Mouse (Mus musculus) adrenal gland, postnatal 14 days (tissue): ENCODE results near the gene Nip7. TPM values are rescaled to one million over a fixed set of nuclear protein-coding genes. Genes with fewer than 3 reads are reported as not detected.
"Not testable (repeated sequence)": the region's sequence is repeated elsewhere in the genome, so short reads cannot be mapped to it uniquely, and the experiment has no call there.

ENCODE experiments used
- DNase-seq: peaks from one replicate; pipeline ENCODE4 v3.0.0; 2021; ENCODE audit warnings: mixed read lengths
- microRNA-seq, 2 experiments: library from miRNA; unstranded; fragments of <30 nt; microRNA quantifications; one replicate each; pipeline ENCODE4 v1.2.0; 2021
- total RNA-seq: library from RNA; stranded (reverse); gene quantifications from 2 replicates; pipeline ENCODE4 v1.2.3, GENCODE M21; 2021

Gene Nip7
- total RNA-seq, 1 experiment from 2014 or later = 40.1 TPM

GRCm38 (mm10) chr8:107065511-107066496 lies 9.1 kb downstream of the Nip7 start, which contains the start of gene Tmed6:
Gene Tmed6, minus strand, starts transcription at chr8:107065644.
- peak; percentile 63 for DNase-seq

DNA sequence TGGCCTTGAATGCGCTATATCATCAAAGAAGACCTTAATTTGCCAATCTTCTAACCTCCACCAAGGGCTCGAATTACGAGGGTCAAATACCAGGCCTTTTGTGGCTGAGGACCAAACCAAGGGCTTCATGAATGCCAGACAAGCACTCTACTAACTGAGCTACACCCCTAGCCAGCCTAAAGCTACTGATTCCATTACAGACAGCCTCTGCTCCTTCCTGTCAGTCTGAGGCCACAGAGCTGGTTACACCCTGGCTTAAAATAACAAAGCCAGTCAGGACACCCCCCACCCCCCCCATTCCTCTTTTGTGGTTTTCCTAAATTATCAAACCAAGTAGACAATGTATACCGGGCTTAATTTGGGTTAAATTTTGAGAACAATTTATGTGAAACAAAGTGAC lies 17.0 kb downstream of the Nip7 start:
- DNase-seq = no peak

DNA sequence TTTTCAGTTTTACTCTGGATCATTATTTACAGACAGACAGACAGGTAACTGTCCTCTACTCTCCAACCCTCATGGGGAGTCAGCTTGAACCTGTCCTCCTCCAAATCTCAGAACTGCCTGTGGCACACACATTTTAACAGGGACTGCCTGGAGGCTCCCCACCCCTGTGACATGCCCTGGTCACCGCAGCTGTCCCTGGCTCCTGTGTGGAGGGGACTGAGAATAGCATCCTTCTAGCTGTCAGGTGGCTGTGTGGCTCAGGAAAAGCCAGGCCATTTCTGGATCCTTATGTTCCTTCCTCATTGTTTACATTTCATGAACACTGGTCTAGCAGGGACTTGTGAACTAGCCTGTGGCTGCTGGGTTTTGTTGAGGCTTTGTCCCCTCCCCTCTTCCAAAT lies 17.5 kb downstream of the Nip7 start:
- DNase-seq = no peak

- peak; percentile 54 for DNase-seq
Measured at GRCm38 (mm10) chr8:107076239-107076888, 19.7 kb downstream of the Nip7 start.

DNA sequence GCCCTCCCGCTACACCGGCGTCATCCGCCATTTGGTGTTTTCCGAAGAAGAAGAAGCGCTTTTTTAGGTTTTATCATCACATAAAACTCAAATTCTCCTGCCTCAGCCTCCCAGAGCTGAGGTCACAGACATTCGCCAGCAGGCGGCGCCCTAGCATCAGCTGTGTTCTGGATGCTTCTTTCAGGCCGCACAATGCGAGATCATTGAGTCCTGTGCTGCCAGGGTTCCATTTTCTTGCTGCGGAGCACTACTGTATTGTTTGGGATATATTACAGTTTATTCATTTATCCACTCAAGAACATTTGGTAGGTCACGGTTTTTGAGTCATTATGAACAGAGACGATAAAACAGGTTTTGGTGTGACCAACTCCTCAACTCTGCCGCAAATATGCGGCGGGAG lies 28.7 kb downstream of the Nip7 start:
- DNase-seq = peak; percentile 25

- DNase-seq = no peak
Measured at GRCm38 (mm10) chr8:107086018-107086417, 29.3 kb downstream of the Nip7 start.

DNA sequence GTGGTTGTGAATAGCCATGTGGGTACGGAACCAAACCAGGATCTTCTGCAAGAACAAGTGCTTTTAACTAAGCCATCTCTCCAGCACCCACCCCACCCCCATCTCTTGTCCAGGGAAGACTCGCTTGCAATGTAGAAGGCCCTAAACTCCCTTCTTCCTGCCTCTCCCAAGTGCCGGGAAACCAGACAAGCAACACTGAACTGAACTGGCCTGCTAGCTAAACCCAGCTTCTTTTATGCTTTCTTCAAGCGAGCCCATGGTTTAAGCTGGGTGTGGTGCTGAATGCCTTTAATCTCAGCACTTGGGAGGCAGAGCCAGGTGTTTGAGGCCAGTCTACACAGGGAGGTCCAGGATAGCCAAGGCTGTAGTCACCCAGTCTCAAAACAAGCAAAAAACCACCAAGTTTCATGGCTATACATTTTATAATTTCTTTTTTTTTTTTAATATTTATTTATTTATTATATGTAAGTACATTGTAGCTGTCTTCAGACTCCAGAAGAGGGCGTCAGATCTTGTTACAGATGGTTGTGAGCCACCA lies 31.9 kb downstream of the Nip7 start:
- DNase-seq = no peak

GRCm38 (mm10) chr8:107090531-107090930 lies 33.9 kb downstream of the Nip7 start:
- no peak for DNase-seq

GRCm38 (mm10) chr8:107095717-107096365 lies 39.2 kb downstream of the Nip7 start:
- no peak for DNase-seq

GRCm38 (mm10) chr8:107096366-107097036 lies 39.8 kb downstream of the Nip7 start, which contains the start of gene Terf2:
Gene Terf2, minus strand, starts transcription at chr8:107096547.
- peak; percentile 98 for DNase-seq

GRCm38 (mm10) chr8:107100635-107101034 lies 44.0 kb downstream of the Nip7 start:
- DNase-seq = no peak

DNA sequence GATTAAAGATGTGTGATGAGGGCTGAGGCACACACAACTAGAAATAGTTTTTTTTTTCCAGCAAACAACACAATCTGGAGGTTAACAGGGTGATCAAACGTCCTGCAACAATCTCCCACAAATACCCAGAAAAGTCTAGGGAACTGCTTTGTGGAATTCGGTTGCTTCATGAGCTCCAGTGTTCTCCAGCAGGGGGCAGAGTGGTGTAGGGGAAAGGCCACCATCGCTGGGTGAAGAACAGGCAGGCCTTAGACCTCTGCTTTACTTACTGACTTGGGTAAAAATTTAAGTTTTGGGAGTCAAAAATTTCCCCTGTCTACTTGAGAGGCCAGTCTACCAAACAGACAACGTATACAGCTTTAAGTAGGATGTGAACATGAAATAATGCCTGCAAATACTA lies 47.9 kb downstream of the Nip7 start:
- DNase-seq = peak; percentile 92

DNA sequence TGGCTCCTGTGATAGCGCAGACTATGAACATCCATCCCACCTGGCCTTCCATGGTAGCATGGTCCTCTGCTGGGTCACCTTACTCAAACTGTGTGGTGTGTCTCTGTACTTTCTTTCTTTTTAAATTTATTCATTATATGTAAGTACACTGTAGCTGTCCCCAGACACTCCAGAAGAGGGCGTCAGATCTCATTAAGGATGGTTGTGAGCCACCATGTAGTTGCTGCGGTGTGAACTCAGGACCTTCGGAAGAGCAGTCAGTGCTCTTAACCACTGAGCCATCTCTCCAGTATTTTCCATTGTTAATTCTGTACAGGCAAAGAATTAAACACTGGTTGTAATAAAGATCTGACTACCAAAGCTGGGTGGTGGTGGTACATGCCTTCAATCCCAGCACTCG lies 51.4 kb downstream of the Nip7 start:
- not testable (repeated sequence) for DNase-seq

- DNase-seq = peak; percentile 18
Measured at GRCm38 (mm10) chr8:107108978-107109720, 52.5 kb downstream of the Nip7 start.

DNA sequence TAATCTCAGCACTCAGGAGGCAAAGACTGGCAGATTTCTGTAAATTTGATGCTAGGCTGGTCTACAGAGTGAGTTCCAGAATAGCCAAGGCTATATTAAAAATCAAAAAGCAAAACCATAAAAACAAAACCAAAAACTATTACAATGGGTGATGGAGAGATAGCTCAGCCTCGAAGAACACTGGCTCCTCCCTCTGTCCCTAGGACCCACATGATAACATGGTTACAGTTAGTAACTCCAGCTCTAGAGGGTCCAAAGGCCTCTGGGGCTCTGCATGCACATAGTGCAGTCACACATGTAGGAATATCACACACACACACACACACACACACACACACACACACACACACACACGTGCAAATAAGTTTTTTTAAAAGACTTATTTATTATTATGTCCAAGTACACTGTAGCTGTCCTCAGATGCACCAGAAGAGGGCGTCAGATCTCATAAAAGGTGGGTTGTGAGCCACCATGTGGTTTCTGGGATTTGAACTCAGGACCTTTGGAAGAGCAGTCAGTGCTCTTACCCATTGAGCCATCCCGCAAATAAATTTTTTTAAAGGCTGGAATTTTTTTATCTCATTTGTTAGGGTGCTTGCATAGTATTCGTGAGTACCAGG lies 53.2 kb downstream of the Nip7 start:
- no peak for DNase-seq

Small RNA genes lying within 50 kb of the gene (microRNA-seq; reads per million reads assigned to microRNA genes)
- 0.38 to 0.85 reads per million in 2 experiments for gene Mir7075

Other genes starting within 250 kb of the Nip7 start
- gene Has3, start 186.6 kb upstream of the Nip7 start, total RNA-seq = 0.83 and 1.0 TPM in 2 replicates
- 47.2 and 49.9 TPM in 2 replicates for gene Utp4, start 163.2 kb upstream of the Nip7 start, total RNA-seq
- gene Sntb2, start 121.1 kb upstream of the Nip7 start, total RNA-seq = 24.2 and 28.2 TPM in 2 replicates
- 58.6 and 63.6 TPM in 2 replicates for gene Vps4a, start 25.7 kb upstream of the Nip7 start, total RNA-seq
- gene Pdf, start 8.3 kb upstream of the Nip7 start, total RNA-seq = 34.9 and 38.6 TPM in 2 replicates
- 29.4 and 30.3 TPM in 2 replicates for gene Cog8, start 188 bp upstream of the Nip7 start, total RNA-seq
- not detected in 2 replicates for gene Tmed6, start 8.8 kb downstream of the Nip7 start, total RNA-seq
- gene Terf2, start 39.7 kb downstream of the Nip7 start, total RNA-seq = 25.0 and 26.2 TPM in 2 replicates
- 260 and 305 TPM in 2 replicates for gene Cyb5b, start 93.8 kb downstream of the Nip7 start, total RNA-seq
- gene Nfat5, start 236.6 kb downstream of the Nip7 start, total RNA-seq = 108 and 110 TPM in 2 replicates